Mouse (Mus musculus) MEL (cell line): ENCODE measurements around the gene Cga.

Experiments
- CTCF ChIP-seq, 3 experiments: IDR thresholded peaks in 2 of 3; conservative IDR thresholded peaks in 1 of 3; 2 replicates each; pipeline ENCODE4 v1.5.1; 2011 to 2012; ENCODE audit warnings: low read length in 3 of 3, low read depth in 2 of 3, mild to moderate bottlenecking in 2 of 3, improper control_type of control experiment in 1 of 3, inconsistent platforms in 1 of 3, mixed read lengths in 1 of 3, moderate library complexity in 1 of 3; ENCODE audit not compliant: control insufficient read depth in 1 of 3, insufficient read depth in 1 of 3, poor library complexity in 1 of 3, severe bottlenecking in 1 of 3
- EP300 ChIP-seq, 2 experiments: IDR thresholded peaks; 2 replicates each; pipeline ENCODE4 v1.6.1; 2011; ENCODE audit warnings: improper control_type of control experiment in 2 of 2, low read length in 2 of 2, low read depth in 1 of 2, mild to moderate bottlenecking in 1 of 2
- GATA1 ChIP-seq: IDR thresholded peaks from 2 replicates; pipeline ENCODE4 v1.6.1; 2011; ENCODE audit warnings: low read depth, low read length, improper control_type of control experiment
- MAFK ChIP-seq: IDR thresholded peaks from 2 replicates; pipeline ENCODE4 v1.6.1; 2011; ENCODE audit warnings: low read depth, mild to moderate bottlenecking, low read length, improper control_type of control experiment, borderline replicate concordance
- MAX ChIP-seq: IDR thresholded peaks from 2 replicates; pipeline ENCODE4 v1.6.1; 2011; ENCODE audit warnings: low read length, improper control_type of control experiment
- POLR2A ChIP-seq, 2 experiments: IDR thresholded peaks; 2 replicates each; pipeline ENCODE4 v1.6.1; 2011 to 2012; ENCODE audit warnings: low read length in 2 of 2, mild to moderate bottlenecking in 2 of 2, control low read depth in 1 of 2, improper control_type of control experiment in 1 of 2, low read depth in 1 of 2, moderate library complexity in 1 of 2; ENCODE audit not compliant: control insufficient read depth in 1 of 2, insufficient read depth in 1 of 2, poor library complexity in 1 of 2
- RCOR1 ChIP-seq: IDR thresholded peaks from 2 replicates; pipeline ENCODE4 v1.6.1; 2012; ENCODE audit warnings: low read depth, mild to moderate bottlenecking, inconsistent platforms, low read length, improper control_type of control experiment
- TBP ChIP-seq: IDR thresholded peaks from 2 replicates; pipeline ENCODE4 v1.8.0; 2011; ENCODE audit warnings: low read depth, low read length, improper control_type of control experiment
- UBTF ChIP-seq: IDR thresholded peaks from 2 replicates; pipeline ENCODE4 v1.6.1; 2012; ENCODE audit warnings: low read depth, mild to moderate bottlenecking, inconsistent platforms, low read length, improper control_type of control experiment, moderate library complexity, borderline replicate concordance; ENCODE audit not compliant: insufficient read depth
- ZC3H11A ChIP-seq: IDR thresholded peaks from 2 replicates; pipeline ENCODE4 v1.6.1; 2012; ENCODE audit warnings: low read depth, mild to moderate bottlenecking, inconsistent platforms, low read length, improper control_type of control experiment

GRCm38 (mm10) chr4:34859416-34859815 is 34.2 kb upstream of the Cga start:
- no peak for TF ChIP-seq EP300 (IDR thresholded peaks at IDR 0.05; ENCODE audit: low read depth in 1 of 2, low read length in 2 of 2)
- TF ChIP-seq CTCF (IDR thresholded peaks at IDR 0.05 in 2 of 3, conservative IDR thresholded peaks at IDR 0.05 in 1 of 3; ENCODE audit: control insufficient read depth in 1 of 3, insufficient read depth in 1 of 3, low read depth in 2 of 3, low read length in 3 of 3, poor library complexity in 1 of 3, severe bottlenecking in 1 of 3): no peak
- no peak for TF ChIP-seq MAX
- TF ChIP-seq UBTF: no peak
- no peak for TF ChIP-seq TBP
- no peak for TF ChIP-seq MAFK
- TF ChIP-seq RCOR1: no peak
- no peak for TF ChIP-seq POLR2A (IDR thresholded peaks at IDR 0.05; ENCODE audit: control insufficient read depth in 1 of 2, insufficient read depth in 1 of 2, low read depth in 1 of 2, low read length in 2 of 2, poor library complexity in 1 of 2)
- no peak for TF ChIP-seq GATA1
- TF ChIP-seq ZC3H11A: no peak
